Mouse (Mus musculus): Measurements from ENCODE around the gene Slc26a9. TPM values are rescaled to one million over a fixed set of nuclear protein-coding genes. Genes with fewer than 3 reads are reported as not detected.

Slc26a9 gene
- total RNA-seq, 1 experiment: 0.36 TPM

DNA sequence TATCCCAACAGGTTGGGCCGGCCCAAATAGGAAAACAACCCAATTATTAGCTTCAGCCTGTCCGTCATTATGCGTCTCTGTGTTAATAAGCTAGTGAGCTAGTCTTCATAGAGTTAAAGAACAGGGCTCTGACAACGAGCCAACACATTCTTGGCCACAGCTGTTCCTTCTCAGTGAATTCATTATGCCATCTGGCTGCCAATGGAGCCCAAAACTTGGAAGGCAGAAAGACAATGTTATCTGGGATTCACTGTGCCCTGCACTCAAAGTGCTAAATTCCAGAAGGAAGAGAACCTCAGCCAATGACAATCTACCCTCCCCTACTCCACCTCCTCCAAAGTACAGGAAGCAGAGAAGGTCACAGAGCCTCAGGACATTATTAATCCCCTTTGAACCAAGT is 26.8 kb downstream of the Slc26a9 start:
- Histone ChIP-seq H3K9ac (ENCODE audit: insufficient read depth, low read depth, low read length, poor library complexity, severe bottlenecking) (no peak overlapping the region), H3K4me3 (ENCODE audit: insufficient read depth in 1 of 2, low read depth in 1 of 2, low read length in 2 of 2, poor library complexity in 1 of 2, severe bottlenecking in 1 of 2) (no peak overlapping the region), H3K27ac (ENCODE audit: insufficient read depth, low read depth, low read length, poor library complexity, severe bottlenecking) (no peak overlapping the region), H3K9me3 (ENCODE audit: control insufficient read depth, insufficient read depth, low read depth, low read length) (no peaks in the 10 kb centered on the region), H3K36me3 (ENCODE audit: control insufficient read depth, insufficient read depth, low read length, poor library complexity, severe bottlenecking) (no peaks in the 10 kb centered on the region), H3K4me1 (ENCODE audit: control insufficient read depth in 2 of 2, insufficient read depth in 2 of 2, low read length in 2 of 2, poor library complexity in 1 of 2) (no peaks in the 10 kb centered on the region)
- TF ChIP-seq HCFC1 (IDR thresholded peaks at IDR 0.05; ENCODE audit: borderline replicate concordance, insufficient read depth, low read length) (no peak), ZNF384 (IDR thresholded peaks at IDR 0.05; ENCODE audit: low read depth, low read length) (no peak), CHD2 (IDR thresholded peaks at IDR 0.05; ENCODE audit: low read depth, low read length) (no peak), ZC3H11A (IDR thresholded peaks at IDR 0.05; ENCODE audit: borderline replicate concordance, low read depth, low read length) (no peak), MAFK (IDR thresholded peaks at IDR 0.05; ENCODE audit: insufficient read depth, low read depth, low read length) (no peak)
- in situ Hi-C loops (cut with MboI; ENCODE audit: low sequenced_read_pairs in 2 of 2, unreplicated experiment in 2 of 2): no loop called here
- no peak for DNase-seq (ENCODE audit: low read depth, low spot score)

DNA sequence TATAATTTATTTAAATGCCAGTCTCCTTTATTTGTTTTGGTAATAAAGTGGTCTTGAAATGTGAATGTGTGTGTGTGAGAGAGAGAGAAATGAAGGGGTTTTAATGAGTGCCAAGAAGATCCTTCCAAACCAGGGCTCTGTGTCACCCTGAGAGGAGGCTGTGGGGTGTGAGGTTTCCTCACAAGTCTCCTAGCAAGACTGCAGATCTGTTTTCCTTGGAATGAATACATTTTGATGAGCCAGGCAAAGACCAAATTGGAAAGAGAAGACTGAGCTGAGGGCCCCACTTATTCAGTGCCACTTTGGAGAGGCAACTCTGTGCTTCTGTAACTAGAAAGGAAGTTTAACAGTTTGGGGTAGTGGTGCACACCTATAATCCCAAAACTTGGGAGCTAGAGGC is 27.6 kb downstream of the Slc26a9 start:
- Histone ChIP-seq H3K9me3 (ENCODE audit: control insufficient read depth, insufficient read depth, low read depth, low read length) (no peaks in the 10 kb centered on the region), H3K27ac (ENCODE audit: insufficient read depth, low read depth, low read length, poor library complexity, severe bottlenecking) (no peak overlapping the region), H3K4me3 (ENCODE audit: insufficient read depth in 1 of 2, low read depth in 1 of 2, low read length in 2 of 2, poor library complexity in 1 of 2, severe bottlenecking in 1 of 2) (no peak overlapping the region), H3K36me3 (ENCODE audit: control insufficient read depth, insufficient read depth, low read length, poor library complexity, severe bottlenecking) (no peaks in the 10 kb centered on the region), H3K4me1 (ENCODE audit: control insufficient read depth in 2 of 2, insufficient read depth in 2 of 2, low read length in 2 of 2, poor library complexity in 1 of 2) (no peaks in the 10 kb centered on the region), H3K9ac (ENCODE audit: insufficient read depth, low read depth, low read length, poor library complexity, severe bottlenecking) (no peak overlapping the region)
- in situ Hi-C loops (cut with MboI; ENCODE audit: low sequenced_read_pairs in 2 of 2, unreplicated experiment in 2 of 2): no loop called here
- DNase-seq (ENCODE audit: low read depth, low spot score): no peak
- no peak for TF ChIP-seq MAFK (IDR thresholded peaks at IDR 0.05; ENCODE audit: insufficient read depth, low read depth, low read length)
- TF ChIP-seq HCFC1 (IDR thresholded peaks at IDR 0.05; ENCODE audit: borderline replicate concordance, insufficient read depth, low read length): no peak
- TF ChIP-seq ZC3H11A (IDR thresholded peaks at IDR 0.05; ENCODE audit: borderline replicate concordance, low read depth, low read length): no peak
- TF ChIP-seq CHD2 (IDR thresholded peaks at IDR 0.05; ENCODE audit: low read depth, low read length): no peak
- no peak for TF ChIP-seq ZNF384 (IDR thresholded peaks at IDR 0.05; ENCODE audit: low read depth, low read length)

GRCm38 (mm10) chr1:131794591-131794990 is 50.8 kb downstream of the Slc26a9 start:
- Histone ChIP-seq H3K9me3 (ENCODE audit: control insufficient read depth, insufficient read depth, low read depth, low read length) (no peaks in the 10 kb centered on the region), H3K4me3 (ENCODE audit: insufficient read depth in 1 of 2, low read depth in 1 of 2, low read length in 2 of 2, poor library complexity in 1 of 2, severe bottlenecking in 1 of 2) (no peak overlapping the region), H3K36me3 (ENCODE audit: control insufficient read depth, insufficient read depth, low read length, poor library complexity, severe bottlenecking) (no peaks in the 10 kb centered on the region), H3K4me1 (ENCODE audit: control insufficient read depth in 2 of 2, insufficient read depth in 2 of 2, low read length in 2 of 2, poor library complexity in 1 of 2) (peaks cover 0 to 3% of the 10 kb centered on the region in 2 experiments; a peak in 1 of 4 replicates), H3K27ac (ENCODE audit: insufficient read depth, low read depth, low read length, poor library complexity, severe bottlenecking) (no peak overlapping the region), H3K9ac (ENCODE audit: insufficient read depth, low read depth, low read length, poor library complexity, severe bottlenecking) (no peak overlapping the region)
- in situ Hi-C loops (cut with MboI; ENCODE audit: low sequenced_read_pairs in 2 of 2, unreplicated experiment in 2 of 2): no loop called here
- DNase-seq (ENCODE audit: low read depth, low spot score): no peak
- TF ChIP-seq ZC3H11A (IDR thresholded peaks at IDR 0.05; ENCODE audit: borderline replicate concordance, low read depth, low read length): no peak
- TF ChIP-seq MAFK (IDR thresholded peaks at IDR 0.05; ENCODE audit: insufficient read depth, low read depth, low read length): no peak
- TF ChIP-seq HCFC1 (IDR thresholded peaks at IDR 0.05; ENCODE audit: borderline replicate concordance, insufficient read depth, low read length): no peak
- no peak for TF ChIP-seq ZNF384 (IDR thresholded peaks at IDR 0.05; ENCODE audit: low read depth, low read length)
- no peak for TF ChIP-seq CHD2 (IDR thresholded peaks at IDR 0.05; ENCODE audit: low read depth, low read length)

DNA sequence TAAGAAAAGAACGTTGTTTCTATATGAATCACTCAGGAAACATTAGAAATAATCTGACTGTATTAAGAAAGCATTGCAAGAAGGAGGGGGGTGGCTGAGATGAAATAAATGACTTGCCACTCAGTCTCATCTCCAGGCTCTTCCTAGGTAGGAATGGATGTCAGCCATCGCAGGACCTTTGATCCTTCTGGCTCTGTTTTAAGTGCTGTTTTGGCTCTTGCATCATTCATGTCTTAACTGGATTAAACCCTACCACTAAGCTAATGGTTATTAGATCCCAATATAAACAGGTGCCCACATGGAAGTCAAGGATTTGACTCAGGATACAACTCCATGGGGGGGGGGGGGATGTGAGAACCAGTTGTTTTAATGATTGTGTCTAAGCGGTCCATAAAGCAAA is 51.3 kb downstream of the Slc26a9 start:
- TF ChIP-seq CHD2 (IDR thresholded peaks at IDR 0.05; ENCODE audit: low read depth, low read length): no peak
- TF ChIP-seq HCFC1 (IDR thresholded peaks at IDR 0.05; ENCODE audit: borderline replicate concordance, insufficient read depth, low read length): no peak
- no peak for TF ChIP-seq ZC3H11A (IDR thresholded peaks at IDR 0.05; ENCODE audit: borderline replicate concordance, low read depth, low read length)
- no peak for TF ChIP-seq ZNF384 (IDR thresholded peaks at IDR 0.05; ENCODE audit: low read depth, low read length)
- TF ChIP-seq MAFK (IDR thresholded peaks at IDR 0.05; ENCODE audit: insufficient read depth, low read depth, low read length): no peak
- no peak for DNase-seq (ENCODE audit: low read depth, low spot score)
- Histone ChIP-seq H3K27ac (ENCODE audit: insufficient read depth, low read depth, low read length, poor library complexity, severe bottlenecking) (no peak overlapping the region), H3K4me3 (ENCODE audit: insufficient read depth in 1 of 2, low read depth in 1 of 2, low read length in 2 of 2, poor library complexity in 1 of 2, severe bottlenecking in 1 of 2) (no peak overlapping the region), H3K9me3 (ENCODE audit: control insufficient read depth, insufficient read depth, low read depth, low read length) (no peaks in the 10 kb centered on the region), H3K4me1 (ENCODE audit: control insufficient read depth in 2 of 2, insufficient read depth in 2 of 2, low read length in 2 of 2, poor library complexity in 1 of 2) (peaks cover 0 to 7% of the 10 kb centered on the region in 2 experiments; a peak in 1 of 4 replicates), H3K9ac (ENCODE audit: insufficient read depth, low read depth, low read length, poor library complexity, severe bottlenecking) (no peak overlapping the region), H3K36me3 (ENCODE audit: control insufficient read depth, insufficient read depth, low read length, poor library complexity, severe bottlenecking) (no peaks in the 10 kb centered on the region)
- in situ Hi-C loops (cut with MboI; ENCODE audit: low sequenced_read_pairs in 2 of 2, unreplicated experiment in 2 of 2): no loop called here

All from ES-E14 (cell line).